Mouse (Mus musculus): ENCODE measurements at regions not wholly inside any gene's neighbourhood (a gene's known extent, or its start where the extent isn't known, plus 50 kb on each side); places are given as distances from the start of the nearest gene placed in this dataset.

DNA sequence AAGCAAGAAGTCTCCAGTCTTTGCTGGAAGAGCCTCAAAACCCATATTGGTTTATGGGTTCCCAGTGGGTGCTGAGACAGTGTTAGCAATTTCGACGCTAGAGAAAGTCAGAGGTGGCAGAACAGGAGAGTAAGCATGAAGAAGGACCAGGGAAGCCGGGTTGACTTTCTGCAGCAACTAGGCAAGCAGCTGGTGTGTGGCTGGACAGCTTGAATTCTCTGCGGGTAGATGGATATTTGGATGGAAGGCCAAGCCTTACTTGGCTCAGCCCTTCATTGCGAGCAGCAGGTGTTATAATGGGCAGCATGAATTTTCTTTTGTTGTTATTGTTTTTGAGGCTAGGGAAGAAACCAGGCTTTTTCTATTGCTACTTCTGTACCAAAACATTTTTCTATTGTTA lies 362.7 kb upstream of the Satb1 start:
- DNase-seq (ENCODE audit: inconsistent ontology term), result no peak

GRCm38 (mm10) chr17:52191064-52191682 lies 358.1 kb upstream of the Satb1 start:
- no peak for DNase-seq (ENCODE audit: inconsistent ontology term)

GRCm38 (mm10) chr17:52182706-52183105 lies 349.6 kb upstream of the Satb1 start:
- DNase-seq (ENCODE audit: inconsistent ontology term), result no peak

GRCm38 (mm10) chr17:52177996-52178395 lies 344.9 kb upstream of the Satb1 start:
- DNase-seq (ENCODE audit: inconsistent ontology term), result no peak

GRCm38 (mm10) chr17:52168076-52168838 lies 335.2 kb upstream of the Satb1 start:
- DNase-seq (ENCODE audit: inconsistent ontology term), result no peak

GRCm38 (mm10) chr17:52167658-52168057 lies 334.6 kb upstream of the Satb1 start:
- DNase-seq (ENCODE audit: inconsistent ontology term), result no peak

DNA sequence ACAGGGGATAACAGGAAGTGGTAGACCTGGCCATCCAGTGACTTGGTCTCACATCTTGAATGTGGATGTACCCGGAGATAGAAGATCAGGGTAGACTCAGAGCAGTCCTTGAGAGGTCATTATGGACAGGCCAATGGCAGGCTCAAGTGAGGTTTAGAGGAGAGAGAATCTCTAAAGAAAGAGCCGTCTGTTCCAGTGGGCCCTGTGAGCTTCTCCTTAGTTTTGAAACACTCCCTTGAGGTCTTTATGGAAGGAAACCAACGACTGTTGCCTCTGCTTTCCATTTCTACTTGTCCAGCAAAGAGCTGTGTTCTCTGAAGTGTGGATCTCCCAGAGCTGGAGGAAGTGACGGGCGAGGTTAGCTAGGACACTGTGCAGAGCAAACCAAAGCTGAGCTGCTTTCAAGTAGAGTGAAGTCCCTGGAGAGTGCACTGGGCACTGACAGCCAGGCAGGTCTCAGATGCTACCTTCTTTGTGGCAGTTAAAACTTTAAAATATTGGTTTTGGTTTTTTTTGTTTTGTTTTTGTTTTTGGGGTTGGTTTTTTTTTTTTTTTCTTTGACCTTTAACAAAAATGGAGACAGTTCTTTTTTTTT lies 332.9 kb upstream of the Satb1 start:
- no peak for DNase-seq (ENCODE audit: inconsistent ontology term)

DNA sequence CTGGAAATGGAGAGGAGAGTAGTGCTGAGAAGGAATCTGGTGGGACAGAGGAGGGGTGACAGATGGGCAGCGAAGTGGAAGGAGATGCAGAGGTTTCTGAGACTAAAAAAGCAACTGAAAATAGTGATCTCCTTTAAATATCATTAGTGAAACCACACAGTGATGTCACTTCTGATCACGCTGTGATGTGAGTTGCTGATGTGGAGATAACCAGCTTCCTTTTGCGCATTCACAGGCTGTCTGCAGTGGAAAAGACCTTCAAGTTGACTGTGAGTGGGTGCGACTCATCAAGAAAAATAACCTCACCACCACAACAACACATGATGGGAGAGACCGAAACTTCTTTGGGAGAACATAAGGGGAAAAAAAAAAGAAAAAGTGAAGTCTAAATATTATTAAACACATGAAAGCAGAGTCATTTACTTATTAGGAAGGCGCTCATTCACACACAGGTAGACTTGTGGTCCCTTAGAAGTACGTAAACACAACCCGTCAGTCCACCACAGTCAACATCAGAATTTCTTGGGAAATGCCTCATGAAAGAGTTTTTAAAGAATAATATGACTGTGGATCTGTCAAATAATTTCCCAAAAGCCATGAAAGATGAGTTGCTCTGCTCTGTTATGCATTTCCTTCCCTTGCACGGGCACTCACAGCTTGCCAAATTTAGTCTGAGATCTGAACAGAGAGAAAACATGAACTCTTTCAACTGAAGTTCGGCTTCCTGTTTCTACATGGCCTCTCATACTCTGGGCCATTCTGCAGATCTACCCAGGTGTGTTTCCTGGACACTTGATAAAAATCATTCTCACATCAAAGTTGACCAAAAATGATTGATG lies 329.7 kb upstream of the Satb1 start:
- DNase-seq (ENCODE audit: inconsistent ontology term), result no peak

- DNase-seq (ENCODE audit: inconsistent ontology term), result no peak
These were observed 317.4 kb upstream of the Satb1 start for GRCm38 (mm10) chr17:52150496-52150895.

DNA sequence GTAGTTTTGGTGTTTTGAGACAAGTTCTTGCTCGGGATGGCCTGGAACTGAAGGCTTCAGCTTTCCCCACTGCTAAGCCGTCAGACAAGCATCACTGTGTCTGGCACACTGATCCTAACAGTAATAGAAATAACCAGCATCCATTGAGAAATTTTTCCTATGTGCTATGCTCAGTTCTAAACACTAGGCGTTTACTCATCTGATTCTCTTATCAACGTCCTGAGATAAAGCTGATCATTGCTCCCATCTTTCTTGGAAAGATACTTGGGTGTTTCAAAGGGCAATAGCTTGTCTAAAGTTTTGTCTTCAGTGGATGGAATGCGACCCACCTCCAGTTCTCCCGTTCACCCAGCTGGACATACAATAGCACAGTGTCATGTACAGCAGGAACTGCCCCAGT lies 316.7 kb upstream of the Satb1 start:
- DNase-seq (ENCODE audit: inconsistent ontology term), result no peak

GRCm38 (mm10) chr17:52149068-52149467 lies 316.0 kb upstream of the Satb1 start:
- DNase-seq (ENCODE audit: inconsistent ontology term), result no peak

- no peak for DNase-seq (ENCODE audit: inconsistent ontology term)
These were observed 270.8 kb upstream of the Satb1 start for GRCm38 (mm10) chr17:52103891-52104290.

DNA sequence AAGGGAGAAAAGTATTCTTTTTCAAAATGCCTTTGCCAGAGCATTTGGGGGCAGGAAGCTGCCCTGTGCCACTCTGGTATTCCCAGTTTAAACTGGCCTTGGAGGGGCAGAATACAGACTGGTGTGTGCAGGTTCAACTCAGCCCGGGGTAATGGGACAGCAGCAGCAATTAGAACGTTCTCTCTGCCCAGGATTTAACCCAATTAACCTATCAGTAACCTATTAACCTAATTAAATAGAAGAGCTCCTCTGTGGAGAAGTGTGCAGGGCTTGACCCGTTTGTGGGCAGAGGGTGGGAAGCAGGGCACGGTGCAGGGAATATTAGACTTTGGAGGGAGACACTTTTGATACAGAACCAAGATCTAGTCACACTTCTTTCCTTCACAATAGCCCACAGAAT lies 252.7 kb upstream of the Satb1 start:
- no peak for DNase-seq (ENCODE audit: inconsistent ontology term)

GRCm38 (mm10) chr17:52084455-52084854 lies 251.4 kb upstream of the Satb1 start:
- no peak for DNase-seq (ENCODE audit: inconsistent ontology term)

- no peak for DNase-seq (ENCODE audit: inconsistent ontology term)
These were observed 246.2 kb upstream of the Satb1 start for GRCm38 (mm10) chr17:52079316-52079715.

- DNase-seq (ENCODE audit: inconsistent ontology term), result no peak
These were observed 245.4 kb upstream of the Satb1 start for GRCm38 (mm10) chr17:52078496-52078895.

GRCm38 (mm10) chr17:52077951-52078350 lies 244.9 kb upstream of the Satb1 start:
- DNase-seq (ENCODE audit: inconsistent ontology term), result no peak

GRCm38 (mm10) chr17:52076746-52077145 lies 243.7 kb upstream of the Satb1 start:
- no peak for DNase-seq (ENCODE audit: inconsistent ontology term)

DNA sequence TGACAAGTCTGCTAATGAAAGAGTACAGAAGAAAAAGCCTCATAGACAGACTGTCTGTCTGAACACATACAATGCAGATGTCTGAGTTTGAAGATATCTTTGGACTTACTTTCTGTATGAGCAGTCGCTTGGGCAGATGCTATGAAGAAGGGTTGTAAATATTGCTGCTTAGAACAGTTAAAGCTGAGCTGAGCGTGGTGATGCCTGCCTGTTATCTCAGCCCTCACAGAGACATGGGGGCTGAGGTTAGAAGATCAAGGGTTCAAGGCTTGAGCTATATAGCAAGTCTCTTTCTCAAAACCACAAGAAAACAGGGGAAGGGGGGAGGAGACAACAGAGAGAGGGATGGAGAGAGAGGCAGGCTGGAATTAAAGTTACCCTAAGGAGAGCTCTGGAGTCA lies 234.6 kb upstream of the Satb1 start:
- no peak for DNase-seq (ENCODE audit: inconsistent ontology term)

GRCm38 (mm10) chr17:52064618-52065017 lies 231.5 kb upstream of the Satb1 start:
- no peak for DNase-seq (ENCODE audit: inconsistent ontology term)

DNA sequence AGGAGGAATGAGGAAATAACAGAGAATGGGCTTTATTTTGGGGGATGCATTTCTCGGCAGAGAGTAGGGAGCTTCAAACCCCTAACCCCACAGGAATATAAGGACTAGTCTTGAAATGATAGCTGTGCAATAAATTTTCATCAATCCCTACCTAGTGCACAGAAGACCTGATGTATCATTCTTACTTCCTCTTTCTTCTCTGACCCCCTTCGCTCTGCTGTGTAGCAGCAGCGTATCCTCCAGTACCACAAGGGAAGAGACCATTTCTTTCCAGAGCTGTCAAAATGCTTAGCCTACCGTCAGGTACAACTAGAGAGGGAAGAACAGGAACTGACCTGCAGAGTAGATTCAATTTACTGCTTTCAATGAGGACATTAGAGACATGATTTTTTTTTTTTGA lies 230.0 kb upstream of the Satb1 start:
- DNase-seq (ENCODE audit: inconsistent ontology term), result no peak

DNA sequence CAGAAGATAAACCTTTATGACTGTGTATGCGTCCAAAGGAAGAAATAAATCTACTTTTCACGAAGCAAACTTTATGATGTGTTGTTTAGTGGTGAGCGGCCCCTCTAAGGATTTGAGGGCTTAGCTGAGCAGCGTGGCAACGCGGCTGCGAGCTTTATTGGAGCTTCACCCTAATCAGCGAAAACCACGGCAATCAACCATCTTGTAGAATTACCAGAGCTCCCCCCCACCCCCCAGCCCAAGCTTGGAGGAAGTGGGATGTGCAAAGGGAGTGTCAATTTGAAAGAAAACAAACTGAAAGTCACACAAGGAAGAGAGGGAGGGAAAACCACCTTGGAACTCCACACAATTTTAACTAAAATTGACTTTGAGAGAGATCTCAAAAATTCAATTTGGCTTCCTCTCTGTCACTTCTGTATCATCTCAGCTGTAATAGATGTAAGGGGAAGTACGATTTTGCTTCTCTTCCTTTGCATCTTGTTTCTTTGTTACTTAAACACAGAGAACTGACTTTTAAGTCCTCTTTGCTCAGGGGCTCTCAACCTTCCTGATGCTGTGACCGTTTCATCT lies 229.1 kb upstream of the Satb1 start:
- no peak for DNase-seq (ENCODE audit: inconsistent ontology term)
